Mouse (Mus musculus) brain, embryonic 14.5 days (tissue): ENCODE results near the gene Brsk1.
A peak's percentile ranks its signal among the peaks of the same experiment; 100 is the strongest.

Experiments
- CTCF ChIP-seq: fragments of 200-500 bp; IDR thresholded peaks from 2 replicates; pipeline ENCODE4 v1.5.1; 2012; ENCODE audit warnings: inconsistent platforms, mild to moderate bottlenecking, moderate library complexity, borderline replicate concordance; ENCODE audit not compliant: insufficient read depth, insufficient read length; ENCODE audit errors: extremely low read depth
- POLR2A ChIP-seq: fragments of 200-500 bp; IDR thresholded peaks from 2 replicates; pipeline ENCODE4 v1.6.1; 2012; ENCODE audit warnings: mild to moderate bottlenecking, inconsistent platforms, borderline replicate concordance; ENCODE audit not compliant: poor library complexity, insufficient read depth, insufficient read length, severe bottlenecking; ENCODE audit errors: extremely low read depth

- TF ChIP-seq CTCF (peak; percentile 50), POLR2A (peak; percentile 80)
These were observed 31.4 kb upstream of the Brsk1 start, which contains the start of gene Ppp6r1 for GRCm38 (mm10) chr7:4658912-4659551.
